Mouse (Mus musculus) embryonic facial prominence, embryonic 14.5 days (tissue): ENCODE measurements around the gene Sdha. TPM values are rescaled to one million over a fixed set of nuclear protein-coding genes. Genes with fewer than 3 reads are reported as not detected.
A peak's percentile ranks its signal among the peaks of the same experiment; 100 is the strongest.

Source experiments
- ATAC-seq: fragments of 200-750 bp; cut with Nextera tagmentation; 2 replicates; pipeline ENCODE4 v1.8.0; 2017; ENCODE audit warnings: low read depth, moderate number of reproducible peaks, moderate TSS enrichment
- DNase-seq: peaks from one replicate; pipeline ENCODE4 v3.0.0-alpha.2; 2015; ENCODE audit warnings: low spot score
- H3K27ac ChIP-seq: fragments of 300-500 bp; sonication (generic); replicated peaks from 2 replicates; pipeline ENCODE4 v1.5.1; 2014; ENCODE audit warnings: low read depth, mild to moderate bottlenecking, low read length, moderate library complexity
- H3K27me3 ChIP-seq: fragments of 300-500 bp; sonication (generic); replicated peaks from 2 replicates; pipeline ENCODE4 v1.6.1; 2014; ENCODE audit warnings: low read length; ENCODE audit not compliant: control insufficient read depth, insufficient read depth
- H3K36me3 ChIP-seq: fragments of 300-500 bp; sonication (generic); 2 replicates; pipeline ENCODE4 v1.6.1; 2014; ENCODE audit warnings: low read length, mixed read lengths; ENCODE audit not compliant: control insufficient read depth, insufficient read depth
- H3K4me1 ChIP-seq: fragments of 300-500 bp; sonication (generic); 2 replicates; pipeline ENCODE4 v1.6.1; 2014; ENCODE audit warnings: antibody characterized with exemption, low read length; ENCODE audit not compliant: control insufficient read depth, insufficient read depth
- H3K4me2 ChIP-seq: fragments of 300-500 bp; sonication (generic); 2 replicates; pipeline ENCODE4 v1.6.1; 2014; ENCODE audit warnings: low read depth, mild to moderate bottlenecking, low read length, moderate library complexity, mixed read lengths
- H3K4me3 ChIP-seq: fragments of 300-500 bp; sonication (generic); 2 replicates; pipeline ENCODE4 v1.5.1; 2014; ENCODE audit warnings: low read depth, mild to moderate bottlenecking, low read length
- H3K9ac ChIP-seq: fragments of 300-500 bp; sonication (generic); 2 replicates; pipeline ENCODE4 v1.6.1; 2014; ENCODE audit warnings: low read depth, mild to moderate bottlenecking, low read length, moderate library complexity, mixed read lengths
- H3K9me3 ChIP-seq: fragments of 300-500 bp; sonication (generic); 2 replicates; pipeline ENCODE4 v1.6.1; 2016; ENCODE audit warnings: low read length; ENCODE audit not compliant: control insufficient read depth
- WGBS: fragments of 180-500 bp; shearing (Covaris S2); extraction: QIAGEN DNeasy Blood & Tissue Kit; methylation state at CpG from one replicate; pipeline ENCODE4 v1.1.7; 2014; 5-methylcytosine and 5-hydroxymethylcytosine counted together
- polyA plus RNA-seq: library from polyadenylated mRNA; unstranded; fragments of >200 nt; fragmentation: Nextera tagmentation; extraction: Ambion mirVana; gene quantifications from 2 replicates; pipeline ENCODE4 v1.2.1, GENCODE M21; 2014

Gene Sdha
- polyA plus RNA-seq, 1 experiment from 2014 or later = 207 TPM

DNA sequence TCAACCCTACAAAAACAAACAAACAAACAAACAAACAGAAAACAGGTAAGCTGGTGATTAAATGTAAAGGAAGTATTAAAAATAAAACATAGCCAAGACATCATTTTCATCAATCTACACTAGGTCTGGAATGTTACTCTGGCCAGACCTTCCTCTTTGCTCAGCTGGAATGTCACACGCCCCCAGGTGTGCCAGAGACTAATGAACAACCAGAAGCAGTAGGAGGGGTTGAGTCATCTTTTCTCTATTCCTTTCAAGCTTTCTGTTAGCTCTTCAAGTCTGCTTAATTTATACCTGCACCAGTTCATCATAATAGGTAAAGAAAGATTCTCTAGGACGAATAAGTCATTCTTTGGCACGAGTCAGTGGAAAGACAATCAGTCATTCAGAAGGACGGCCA is 33.7 kb downstream of the Sdha start:
- peak overlapping the region; percentile 78; the same call in 1 of the 2 replicates for H3K27ac ChIP-seq
- no peaks in the 10 kb centered on the region for H3K27me3 ChIP-seq
- H3K4me1 ChIP-seq = peaks cover 5% of the 10 kb centered on the region
- peak overlapping the region; percentile 88 for H3K4me2 ChIP-seq
- peak overlapping the region; percentile 86 for H3K4me3 ChIP-seq
- 34% methylated on average over 4 of the region's 4 CpGs for WGBS
- ATAC-seq (no peak), DNase-seq (no peak)
- peaks cover 33% of the 10 kb centered on the region for H3K36me3 ChIP-seq
- no peaks in the 10 kb centered on the region for H3K9me3 ChIP-seq
- H3K9ac ChIP-seq = peak overlapping the region; percentile 90

DNA sequence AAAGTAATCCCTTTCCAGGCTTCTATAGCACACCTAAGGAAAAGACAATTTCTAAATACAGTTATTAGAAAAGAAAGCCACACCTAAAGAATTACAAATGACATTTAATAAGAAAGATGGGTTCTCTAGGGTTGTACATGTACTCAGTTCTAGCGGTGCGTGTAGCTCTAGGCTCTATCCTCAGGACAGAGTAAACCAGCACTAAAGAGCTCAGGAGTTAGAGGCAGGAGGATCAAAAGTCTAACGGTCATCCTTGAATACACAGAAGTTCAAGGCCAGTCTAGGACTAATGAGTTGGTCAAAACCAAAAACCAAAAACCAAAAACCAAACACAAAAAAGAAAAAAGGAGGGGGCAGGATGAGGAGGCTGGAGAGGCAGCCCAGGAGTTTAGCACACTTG is 35.5 kb downstream of the Sdha start:
- Histone ChIP-seq H3K36me3 (peaks cover 32% of the 10 kb centered on the region), H3K9ac (no peak overlapping the region), H3K9me3 (no peaks in the 10 kb centered on the region), H3K4me2 (no peak overlapping the region), H3K4me1 (peaks cover 5% of the 10 kb centered on the region), H3K4me3 (no peak overlapping the region), H3K27me3 (no peaks in the 10 kb centered on the region), H3K27ac (no peak overlapping the region)
- no peak for DNase-seq
- 96% methylated on average over 3 of the region's 3 CpGs for whole genome bisulfite sequencing
- no peak for ATAC-seq

- no peak for ATAC-seq
- no peak for DNase-seq
- peaks cover 87% of the 10 kb centered on the region for H3K36me3 ChIP-seq
Measured at GRCm38 (mm10) chr13:74305780-74306179, 44.3 kb downstream of the Sdha start.

GRCm38 (mm10) chr13:74305380-74305779 is 44.7 kb downstream of the Sdha start:
- Histone ChIP-seq H3K4me2 (no peak overlapping the region), H3K4me3 (no peak overlapping the region), H3K9ac (no peak overlapping the region), H3K36me3 (peaks cover 83% of the 10 kb centered on the region), H3K9me3 (no peaks in the 10 kb centered on the region), H3K27me3 (no peaks in the 10 kb centered on the region), H3K27ac (no peak overlapping the region), H3K4me1 (no peaks in the 10 kb centered on the region)
- DNase-seq = no peak
- ATAC-seq = no peak
- WGBS = 87% methylated on average over 6 of the region's 6 CpGs

More at GRCm38 (mm10) chr13:74305780-74306179, 44.3 kb downstream of the Sdha start:
- Histone ChIP-seq H3K4me1 (no peaks in the 10 kb centered on the region), H3K27ac (no peak overlapping the region), H3K27me3 (no peaks in the 10 kb centered on the region), H3K9ac (no peak overlapping the region), H3K9me3 (no peaks in the 10 kb centered on the region), H3K4me3 (no peak overlapping the region), H3K4me2 (no peak overlapping the region)
- WGBS = 97% methylated on average over 1 of the region's 1 CpGs

DNA sequence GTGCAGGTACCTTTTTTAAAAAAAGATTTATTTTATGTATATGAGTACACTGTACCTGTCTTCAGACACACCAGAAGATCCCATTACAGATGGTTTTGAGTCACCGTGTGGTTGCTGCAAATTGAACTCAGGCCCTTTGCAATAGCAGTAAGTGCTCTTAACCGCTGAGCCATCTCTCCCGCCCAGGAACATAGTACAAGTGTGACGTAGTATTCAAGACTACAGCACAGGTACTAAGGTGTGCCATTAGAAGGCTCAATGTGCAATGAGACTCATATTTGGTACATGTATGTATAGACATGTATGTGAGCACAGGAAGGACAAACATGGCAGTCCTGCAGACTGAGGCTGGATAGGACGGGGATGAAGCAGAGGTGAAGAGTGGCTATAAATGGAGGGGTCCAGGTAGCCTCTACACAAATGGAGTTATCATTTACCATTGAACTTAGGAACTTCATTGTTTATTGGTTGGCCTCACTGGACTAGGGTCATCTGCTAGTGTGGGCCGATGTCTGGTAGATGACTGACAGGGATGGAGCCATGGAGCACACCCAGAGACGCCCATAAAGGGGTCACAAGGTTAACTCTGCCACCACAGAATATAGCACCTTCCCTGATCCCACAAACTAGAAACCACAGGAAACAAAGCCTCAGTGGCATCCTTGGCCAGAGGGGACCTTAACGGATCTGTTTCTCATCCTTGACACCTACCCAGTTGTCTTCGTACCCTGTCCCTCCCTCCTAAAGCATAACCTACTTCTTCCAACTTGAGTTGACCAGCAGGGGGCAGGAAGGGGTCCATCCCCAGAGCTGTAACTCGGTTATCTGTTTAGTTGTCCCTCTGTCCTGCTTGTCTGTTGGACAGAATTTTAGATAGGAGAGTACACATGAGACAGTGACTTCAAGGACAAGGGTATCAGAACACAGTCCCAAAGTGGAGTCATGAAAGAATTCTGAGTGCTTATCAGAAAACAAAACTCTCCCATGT is 47.7 kb downstream of the Sdha start:
- 78% methylated on average over 10 of the region's 10 CpGs for WGBS
- H3K9me3 ChIP-seq = no peaks in the 10 kb centered on the region
- H3K27ac ChIP-seq = no peak overlapping the region
- no peak overlapping the region for H3K4me2 ChIP-seq
- no peak overlapping the region for H3K9ac ChIP-seq
- DNase-seq = no peak
- H3K27me3 ChIP-seq = no peaks in the 10 kb centered on the region
- no peak overlapping the region for H3K4me3 ChIP-seq
- no peak for ATAC-seq
- H3K4me1 ChIP-seq = no peaks in the 10 kb centered on the region
- H3K36me3 ChIP-seq = peaks cover 56% of the 10 kb centered on the region

DNA sequence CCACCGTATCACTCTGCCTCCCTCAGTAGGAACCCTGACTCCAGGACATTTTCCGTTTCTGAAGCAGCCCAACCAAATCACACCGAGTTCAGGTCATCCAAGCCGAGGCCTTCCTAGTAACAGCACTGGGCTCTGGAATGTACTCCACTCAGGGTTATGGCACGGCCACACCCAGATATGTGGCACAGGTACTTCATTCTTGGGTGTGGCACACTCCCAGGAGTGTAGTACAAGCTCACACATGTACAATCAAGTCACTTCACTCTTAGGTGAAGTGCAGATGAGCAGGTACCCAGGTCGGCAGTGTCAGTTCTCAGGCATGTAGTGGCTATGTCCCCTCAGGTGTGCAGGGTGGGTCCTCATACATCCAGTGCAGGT is 48.5 kb downstream of the Sdha start:
- no peaks in the 10 kb centered on the region for H3K27me3 ChIP-seq
- WGBS = 66% methylated on average over 6 of the region's 6 CpGs
- no peaks in the 10 kb centered on the region for H3K9me3 ChIP-seq
- H3K9ac ChIP-seq = no peak overlapping the region
- H3K4me1 ChIP-seq = no peaks in the 10 kb centered on the region
- DNase-seq (peak; percentile 19), ATAC-seq (peak; percentile 54; the same call in 1 of the 2 replicates)
- H3K36me3 ChIP-seq = peaks cover 48% of the 10 kb centered on the region
- no peak overlapping the region for H3K27ac ChIP-seq
- no peak overlapping the region for H3K4me2 ChIP-seq
- no peak overlapping the region for H3K4me3 ChIP-seq

DNA sequence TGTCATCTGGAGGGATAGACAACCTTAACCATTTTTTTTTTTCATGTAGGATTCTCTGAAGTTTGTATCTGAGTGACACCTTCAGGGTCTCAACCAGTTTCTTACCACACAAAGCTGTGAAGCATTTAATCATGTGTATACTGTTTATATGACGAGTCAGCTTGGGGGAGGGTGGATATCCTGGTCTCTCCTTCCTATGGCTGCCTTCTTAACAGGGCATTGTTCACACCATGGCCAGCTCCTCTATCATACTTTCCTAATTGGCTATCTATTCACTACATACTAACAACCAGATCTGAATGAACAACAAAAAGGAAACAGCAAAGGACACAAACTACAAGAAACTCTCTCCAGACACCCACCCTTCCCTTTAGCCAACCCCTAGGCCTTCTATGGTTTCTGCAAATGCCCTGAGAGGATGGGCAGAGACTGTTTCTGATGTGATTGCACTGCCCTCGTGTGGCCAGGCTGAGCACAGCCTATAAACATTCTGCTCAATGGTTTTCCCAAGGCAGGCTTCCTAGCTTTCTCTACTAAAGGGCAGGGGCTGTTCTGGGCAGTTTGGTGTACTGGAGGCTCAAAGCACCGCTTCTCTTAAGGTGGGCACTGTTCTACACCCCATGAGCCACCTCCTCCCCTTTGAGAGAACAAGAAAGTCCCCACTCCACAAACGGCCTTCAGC is 49.0 kb downstream of the Sdha start:
- ATAC-seq = peak; percentile 78
- Histone ChIP-seq H3K4me3 (no peak overlapping the region), H3K9me3 (no peaks in the 10 kb centered on the region), H3K27ac (no peak overlapping the region), H3K4me2 (no peak overlapping the region), H3K9ac (no peak overlapping the region), H3K36me3 (peaks cover 43% of the 10 kb centered on the region), H3K27me3 (no peaks in the 10 kb centered on the region), H3K4me1 (no peaks in the 10 kb centered on the region)
- DNase-seq = peak; percentile 76
- WGBS = 40% methylated on average over 4 of the region's 4 CpGs

- H3K27ac ChIP-seq = no peak overlapping the region
- H3K27me3 ChIP-seq = no peaks in the 10 kb centered on the region
- no peak overlapping the region for H3K9ac ChIP-seq
- no peaks in the 10 kb centered on the region for H3K36me3 ChIP-seq
- DNase-seq = no peak
- no peaks in the 10 kb centered on the region for H3K4me1 ChIP-seq
- H3K9me3 ChIP-seq = no peaks in the 10 kb centered on the region
- H3K4me3 ChIP-seq = no peak overlapping the region
- 78% methylated on average over 7 of the region's 7 CpGs for WGBS
- no peak for ATAC-seq
- H3K4me2 ChIP-seq = no peak overlapping the region
Measured at GRCm38 (mm10) chr13:74296376-74296775, 53.7 kb downstream of the Sdha start.
